22 mouse cellular contexts compared by ENCODE assay signal in the genomic region with DNA sequence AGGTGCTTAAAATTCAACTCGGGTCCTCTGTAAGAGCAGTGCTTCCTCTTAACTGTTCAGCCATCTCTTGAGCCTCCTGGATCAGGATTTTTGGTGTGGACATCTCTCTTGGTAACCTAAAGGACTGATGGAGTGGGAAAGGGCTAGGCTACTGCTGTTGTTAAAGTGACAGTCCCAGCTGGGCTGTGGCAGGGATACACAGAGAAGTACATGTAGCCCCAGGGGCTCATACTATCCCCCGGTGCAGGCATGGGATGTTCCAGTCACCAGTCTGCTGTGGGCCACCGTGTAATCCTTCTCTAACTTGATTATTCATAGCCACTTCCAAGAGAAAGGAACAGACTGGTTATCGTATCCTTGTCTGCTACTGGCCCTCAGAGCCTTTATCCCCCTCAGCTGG. TPM values are rescaled to one million over a fixed set of nuclear protein-coding genes. Genes with fewer than 3 reads are reported as not detected.
"Had no signal": no experiment of that assay in that cellular context is flagged by ENCODE, and none has a peak within 500 bp of the region (broad histone marks: within the 10 kb centered on the region; RNA-seq: fewer than 3 reads in every experiment).

No protein-coding gene starts in this region.

- H3K9me3 ChIP-seq: liver, embryonic 12.5 days; midbrain, embryonic 12.5 days had no signal

- DNase-seq: lung, adult 18-20 months; lung, embryonic 14.5 days; lung, postnatal 10 days; lung, postnatal 4 days; retina, postnatal 1 day; right cerebral cortex, adult 18-20 months; right cerebral cortex, postnatal 25 days; right cerebral cortex, postnatal 4 days; spleen, adult 18-20 months; thymus, adult 18-20 months had no signal

- H3K27ac ChIP-seq: liver, embryonic 12.5 days; liver, embryonic 14.5 days; midbrain, embryonic 12.5 days had no signal

- H3K4me2 ChIP-seq: liver, embryonic 12.5 days; lung, embryonic 14.5 days; midbrain, embryonic 12.5 days had no signal

- H3K9ac ChIP-seq: liver, embryonic 12.5 days; liver, embryonic 14.5 days; lung, embryonic 14.5 days; midbrain, embryonic 12.5 days had no signal

- H3K27me3 ChIP-seq: liver, embryonic 12.5 days had no signal

- H3K36me3 ChIP-seq: liver, embryonic 12.5 days; midbrain, embryonic 12.5 days had no signal

- ATAC-seq: liver, embryonic 12.5 days had no signal

- H3K4me3 ChIP-seq: liver, embryonic 12.5 days; midbrain, embryonic 12.5 days; myocyte had no signal

RNA-seq across cellular contexts. Expression of gene Opalin, which starts 20.1 kb away (rescaled TPM):
- total RNA-seq: megakaryocyte, adult 5-6 weeks; megakaryocyte-erythroid progenitor cell, adult 5-6 weeks had no signal
- polyA plus RNA-seq: liver, embryonic 12.5 days; liver, embryonic 14.5 days; liver, embryonic 16.5 days; lung, embryonic 14.5 days; lung, embryonic 16.5 days; midbrain, embryonic 12.5 days; myocyte; neural tube, embryonic 11.5 days; small intestine, adult 2 months; stomach, embryonic 14.5 days; stomach, embryonic 16.5 days had no signal
